Mouse (Mus musculus): ENCODE results near the gene Camk2d. TPM values are rescaled to one million over a fixed set of nuclear protein-coding genes. Genes with fewer than 3 reads are reported as not detected.

Gene Camk2d
- total and polyA plus RNA-seq, 3 experiments, result 66.1 to 80.4 (median 77.3) TPM

DNA sequence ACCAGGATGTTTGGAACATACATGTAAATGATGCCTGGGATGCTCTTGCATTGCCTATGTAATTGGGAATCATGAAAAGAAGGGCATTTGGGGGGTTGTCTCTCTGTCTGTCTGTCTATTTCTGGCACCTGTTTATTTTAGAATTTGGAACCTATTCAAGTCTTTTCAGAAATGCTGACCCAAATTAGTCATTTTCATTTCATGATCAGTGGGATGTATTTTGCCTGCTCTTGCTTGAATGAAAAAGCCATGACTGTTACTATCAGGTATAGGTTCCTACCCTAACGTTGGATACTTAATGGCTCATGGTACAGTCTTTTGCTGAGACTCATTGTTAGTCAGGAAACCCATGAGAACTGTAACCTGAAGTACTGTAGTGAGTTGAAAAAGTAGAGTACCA lies 144.0 kb downstream of the Camk2d start:
- H3K79me2 ChIP-seq (replicated peaks; ENCODE audit: control insufficient read depth, extremely low read depth, insufficient read depth, poor library complexity, severe bottlenecking), result peaks cover 12% of the 10 kb centered on the region
- H3K4me2 ChIP-seq (ENCODE audit: insufficient read depth, low read depth, poor library complexity, severe bottlenecking), result no peak overlapping the region
- H3K4me1 ChIP-seq (ENCODE audit: control insufficient read depth in 1 of 2, insufficient read depth in 2 of 2), result peaks cover 7 to 44% of the 10 kb centered on the region in 2 experiments
- no peak overlapping the region for H3K9ac ChIP-seq (ENCODE audit: insufficient read depth, low read depth)
- H3K9me3 ChIP-seq (replicated peaks; ENCODE audit: low read length), result no peaks in the 10 kb centered on the region
- no peaks in the 10 kb centered on the region for H3K27me3 ChIP-seq (replicated peaks)
- no peak for TF ChIP-seq ZNF384 (IDR thresholded peaks at IDR 0.05; ENCODE audit: low read depth, low read length)
- TF ChIP-seq HCFC1 (IDR thresholded peaks at IDR 0.05; ENCODE audit: low read depth, low read length), result no peak
- no peak for TF ChIP-seq USF1 (IDR thresholded peaks at IDR 0.05; ENCODE audit: low read depth, low read length)
- no peak for TF ChIP-seq ETS1 (conservative IDR thresholded peaks at IDR 0.05; ENCODE audit: low read depth, low read length)
- TF ChIP-seq RCOR1 (conservative IDR thresholded peaks at IDR 0.05; ENCODE audit: low read depth, low read length), result no peak
- TF ChIP-seq ZC3H11A (IDR thresholded peaks at IDR 0.05; ENCODE audit: low read depth, low read length), result no peak
- TF ChIP-seq E2F4 (IDR thresholded peaks at IDR 0.05; ENCODE audit: insufficient replicate concordance, low read depth, low read length), result no peak
- no peak for TF ChIP-seq RAD21 (IDR thresholded peaks at IDR 0.05; ENCODE audit: low read depth, low read length)
- TF ChIP-seq MAZ (IDR thresholded peaks at IDR 0.05; ENCODE audit: low read depth, low read length), result no peak
- TF ChIP-seq PAX5 (IDR thresholded peaks at IDR 0.05; ENCODE audit: low read length), result no peak
- no peak for TF ChIP-seq EP300 (IDR thresholded peaks at IDR 0.05; ENCODE audit: low read length)
- TF ChIP-seq BHLHE40 (IDR thresholded peaks at IDR 0.05; ENCODE audit: low read depth, low read length), result no peak
- no peak for TF ChIP-seq TCF12 (IDR thresholded peaks at IDR 0.05; ENCODE audit: low read depth, low read length)
- TF ChIP-seq USF2 (conservative IDR thresholded peaks at IDR 0.05; ENCODE audit: low read depth, low read length), result no peak
- no peak for TF ChIP-seq SIN3A (IDR thresholded peaks at IDR 0.05; ENCODE audit: low read length)
- no peak for TF ChIP-seq CTCF (conservative IDR thresholded peaks at IDR 0.05 in 1 of 2, IDR thresholded peaks at IDR 0.05 in 1 of 2; ENCODE audit: low read depth in 2 of 2, low read length in 2 of 2)
- no peak for TF ChIP-seq MAFK (IDR thresholded peaks at IDR 0.05; ENCODE audit: insufficient replicate concordance, low read length)
- no peak for DNase-seq (ENCODE audit: extremely low read depth)
- in situ Hi-C loops (cut with MboI; ENCODE audit: low pct_ligation_motif_present, low pct_unique_long_range_greater_than_20kb, low sequenced_read_pairs), result no loop called here
- no peak overlapping the region for H3K4me3 ChIP-seq (replicated peaks in 1 of 3; ENCODE audit: low read depth in 2 of 3, low read length in 2 of 3, poor library complexity in 1 of 3)
- H3K27ac ChIP-seq (ENCODE audit: insufficient read depth, low read depth), result no peak overlapping the region
- H3K36me3 ChIP-seq (replicated peaks in 1 of 2; ENCODE audit: control insufficient read depth in 1 of 2, insufficient read depth in 1 of 2, low read length in 1 of 2), result peaks cover 2 to 35% of the 10 kb centered on the region in 2 experiments
- dilution Hi-C loops (cut with MboI; ENCODE audit: extremely low pct_ligation_motif_present, extremely low pct_unique_long_range_greater_than_20kb, low sequenced_read_pairs), result no loop called here

DNA sequence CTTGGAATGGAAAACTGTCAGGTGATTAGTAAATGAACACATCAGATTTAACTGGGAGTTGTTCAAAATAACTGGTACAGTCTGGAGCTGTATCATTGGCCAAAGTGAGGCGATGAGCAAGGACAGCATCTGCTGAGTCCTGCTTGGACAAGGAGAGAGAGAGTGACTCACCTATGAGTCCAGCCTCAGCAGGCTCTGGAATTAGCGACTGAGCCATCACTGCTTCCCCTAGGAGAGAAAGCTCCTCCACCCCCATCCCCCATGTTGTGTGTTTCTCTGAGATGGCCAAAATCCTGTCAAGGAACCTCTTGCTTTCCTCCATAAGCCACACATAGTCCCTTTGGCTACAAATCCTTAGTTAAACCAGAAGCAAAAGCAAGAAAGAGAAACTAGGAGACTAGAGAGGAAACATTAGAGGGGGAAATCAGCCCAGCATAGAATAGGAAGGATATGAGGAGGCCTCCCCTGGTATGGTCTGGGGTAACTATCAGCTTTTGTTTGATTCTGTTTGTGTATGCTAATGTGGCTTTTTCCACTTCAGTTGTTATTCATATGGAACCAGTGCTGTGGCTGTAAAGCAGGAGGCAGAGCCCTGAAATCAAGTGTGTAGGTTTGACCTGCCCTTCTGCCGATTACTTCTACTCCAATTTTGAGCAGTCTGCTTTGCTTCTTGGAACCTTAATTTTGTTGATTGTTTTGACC lies 148.5 kb downstream of the Camk2d start:
- no peak overlapping the region for H3K4me2 ChIP-seq (ENCODE audit: insufficient read depth, low read depth, poor library complexity, severe bottlenecking)
- H3K9ac ChIP-seq (ENCODE audit: insufficient read depth, low read depth), result peak overlapping the region; percentile 33; the same call in 1 of the 2 replicates
- peaks cover 25% of the 10 kb centered on the region for H3K79me2 ChIP-seq (replicated peaks; ENCODE audit: control insufficient read depth, extremely low read depth, insufficient read depth, poor library complexity, severe bottlenecking)
- H3K27ac ChIP-seq (ENCODE audit: insufficient read depth, low read depth), result no peak overlapping the region
- H3K4me1 ChIP-seq (ENCODE audit: control insufficient read depth in 1 of 2, insufficient read depth in 2 of 2), result peaks cover 16 to 66% of the 10 kb centered on the region in 2 experiments
- dilution Hi-C loops (cut with MboI; ENCODE audit: extremely low pct_ligation_motif_present, extremely low pct_unique_long_range_greater_than_20kb, low sequenced_read_pairs), result no loop called here
- DNase-seq (ENCODE audit: extremely low read depth), result no peak
- TF ChIP-seq MYC (IDR thresholded peaks at IDR 0.05; ENCODE audit: low read depth, low read length) (no peak), KAT2A (IDR thresholded peaks at IDR 0.05; ENCODE audit: insufficient replicate concordance, low read length) (no peak), JUN (IDR thresholded peaks at IDR 0.05; ENCODE audit: insufficient read depth, low read depth, low read length) (no peak), MAFK (IDR thresholded peaks at IDR 0.05; ENCODE audit: insufficient replicate concordance, low read length) (no peak), NRF1 (IDR thresholded peaks at IDR 0.05; ENCODE audit: low read depth, low read length) (no peak), IRF4 (IDR thresholded peaks at IDR 0.05; ENCODE audit: low read depth, low read length) (no peak), ZNF384 (IDR thresholded peaks at IDR 0.05; ENCODE audit: low read depth, low read length) (no peak), GABPA (IDR thresholded peaks at IDR 0.05; ENCODE audit: insufficient replicate concordance, low read depth, low read length) (no peak), UBTF (IDR thresholded peaks at IDR 0.05; ENCODE audit: low read depth, low read length) (no peak), USF2 (conservative IDR thresholded peaks at IDR 0.05; ENCODE audit: low read depth, low read length) (no peak), POLR2A (IDR thresholded peaks at IDR 0.05; ENCODE audit: low read depth, low read length) (no peak), EP300 (IDR thresholded peaks at IDR 0.05; ENCODE audit: low read length) (no peak), BHLHE40 (IDR thresholded peaks at IDR 0.05; ENCODE audit: low read depth, low read length) (no peak), ELF1 (IDR thresholded peaks at IDR 0.05; ENCODE audit: low read depth, low read length) (no peak), USF1 (IDR thresholded peaks at IDR 0.05; ENCODE audit: low read depth, low read length) (no peak), SIN3A (IDR thresholded peaks at IDR 0.05; ENCODE audit: low read length) (no peak), MEF2A (IDR thresholded peaks at IDR 0.05; ENCODE audit: borderline replicate concordance, low read depth, low read length) (no peak), TBP (conservative IDR thresholded peaks at IDR 0.05; ENCODE audit: low read depth, low read length) (no peak), MXI1 (IDR thresholded peaks at IDR 0.05; ENCODE audit: low read depth, low read length) (no peak), RCOR1 (conservative IDR thresholded peaks at IDR 0.05; ENCODE audit: low read depth, low read length) (no peak)
- no peaks in the 10 kb centered on the region for H3K9me3 ChIP-seq (replicated peaks; ENCODE audit: low read length)
- in situ Hi-C loops (cut with MboI; ENCODE audit: low pct_ligation_motif_present, low pct_unique_long_range_greater_than_20kb, low sequenced_read_pairs), result no loop called here
- no peak overlapping the region for H3K4me3 ChIP-seq (replicated peaks in 1 of 3; ENCODE audit: low read depth in 2 of 3, low read length in 2 of 3, poor library complexity in 1 of 3)
- no peaks in the 10 kb centered on the region for H3K27me3 ChIP-seq (replicated peaks)
- peaks cover 0 to 17% of the 10 kb centered on the region in 2 experiments for H3K36me3 ChIP-seq (replicated peaks in 1 of 2; ENCODE audit: control insufficient read depth in 1 of 2, insufficient read depth in 1 of 2, low read length in 1 of 2)

All from CH12.LX (cell line).